In genomic region chr19:9544168-9544567, GRCm38 (mm10) we compare ENCODE assay signal across 6 mouse cellular contexts.
DNase-seq lines count a peak whose midpoint lies in the region; ATAC-seq and TF ChIP-seq lines count a peak whose summit lies in the region.
"Not testable (repeated sequence)": the region's sequence is repeated elsewhere in the genome, so short reads cannot be mapped to it uniquely, and the experiment has no call there.

No protein-coding gene starts in this region.

- not testable (repeated sequence) for H3K4me2 ChIP-seq in CH12.LX (ENCODE audit: insufficient read depth, low read depth, poor library complexity, severe bottlenecking); midbrain, embryonic 11.5 days; midbrain, embryonic 13.5 days (replicated peaks)

- TF ChIP-seq POLR2A in CH12.LX (IDR thresholded peaks at IDR 0.05; ENCODE audit: low read depth, low read length) = not testable (repeated sequence)

- H3K4me3 ChIP-seq in CH12.LX (replicated peaks in 1 of 3; ENCODE audit: low read depth in 2 of 3, low read length in 2 of 3, poor library complexity in 1 of 3); ES-E14 (ENCODE audit: insufficient read depth in 1 of 2, low read depth in 1 of 2, low read length in 2 of 2, poor library complexity in 1 of 2, severe bottlenecking in 1 of 2); midbrain, embryonic 11.5 days (ENCODE audit: low read depth, low read length); midbrain, embryonic 13.5 days (replicated peaks): not testable (repeated sequence)

- H3K27ac ChIP-seq in CH12.LX (ENCODE audit: insufficient read depth, low read depth); ES-E14 (ENCODE audit: insufficient read depth, low read depth, low read length, poor library complexity, severe bottlenecking); midbrain, embryonic 11.5 days (ENCODE audit: low read depth, low read length); midbrain, embryonic 13.5 days: not testable (repeated sequence)

- H3K36me3 ChIP-seq in CH12.LX (replicated peaks in 1 of 2; ENCODE audit: control insufficient read depth in 1 of 2, insufficient read depth in 1 of 2, low read length in 1 of 2); ES-E14 (ENCODE audit: control insufficient read depth, insufficient read depth, low read length, poor library complexity, severe bottlenecking); midbrain, embryonic 11.5 days (ENCODE audit: control insufficient read depth, insufficient read depth, low read length); midbrain, embryonic 13.5 days: not testable (repeated sequence)

- not testable (repeated sequence) for H3K9me3 ChIP-seq in CH12.LX (replicated peaks; ENCODE audit: low read length); ES-E14 (ENCODE audit: control insufficient read depth, insufficient read depth, low read depth, low read length); midbrain, embryonic 11.5 days (ENCODE audit: control insufficient read depth, low read length); midbrain, embryonic 13.5 days

- TF ChIP-seq RAD21 in CH12.LX (IDR thresholded peaks at IDR 0.05; ENCODE audit: low read depth, low read length) = not testable (repeated sequence)

- ATAC-seq in midbrain, embryonic 11.5 days (ENCODE audit: low FRiP score) = 0 out of 2 replicates have a peak, but pooled peaks have one; percentile 62
- 0 out of 2 replicates have a peak, but pooled peaks have one; percentile 37 for ATAC-seq in midbrain, embryonic 13.5 days
- peak; percentile 27; the same call in 1 of the 2 replicates for ATAC-seq in monocyte, adult 5-6 weeks (replicated peaks; ENCODE audit: insufficient number of reproducible peaks, low FRiP score, low TSS enrichment, poor library complexity, severe bottlenecking)

- not testable (repeated sequence) for H3K79me2 ChIP-seq in CH12.LX (replicated peaks; ENCODE audit: control insufficient read depth, extremely low read depth, insufficient read depth, poor library complexity, severe bottlenecking)

- H3K9ac ChIP-seq in CH12.LX (ENCODE audit: insufficient read depth, low read depth); midbrain, embryonic 11.5 days (ENCODE audit: low read length); midbrain, embryonic 13.5 days (replicated peaks): not testable (repeated sequence)
- H3K9ac ChIP-seq in ES-E14 (ENCODE audit: insufficient read depth, low read depth, low read length, poor library complexity, severe bottlenecking) = peak overlapping the region; percentile 5; the same call in 1 of the 2 replicates

- not testable (repeated sequence) for TF ChIP-seq EP300 in CH12.LX (IDR thresholded peaks at IDR 0.05; ENCODE audit: low read length)

- H3K4me1 ChIP-seq in CH12.LX (ENCODE audit: control insufficient read depth in 1 of 2, insufficient read depth in 2 of 2); ES-E14 (ENCODE audit: control insufficient read depth in 2 of 2, insufficient read depth in 2 of 2, low read length in 2 of 2, poor library complexity in 1 of 2); midbrain, embryonic 11.5 days (ENCODE audit: control insufficient read depth, insufficient read depth, low read length); midbrain, embryonic 13.5 days (replicated peaks): not testable (repeated sequence)

- not testable (repeated sequence) for H3K27me3 ChIP-seq in CH12.LX (replicated peaks); midbrain, embryonic 11.5 days (ENCODE audit: control insufficient read depth, insufficient read depth, low read length); midbrain, embryonic 13.5 days

- peak; percentile 2 for DNase-seq in CH12.LX (ENCODE audit: extremely low read depth)
- not testable (repeated sequence) for DNase-seq in ES-E14 (ENCODE audit: low read depth, low spot score); midbrain, embryonic 11.5 days (ENCODE audit: low spot score, missing footprints)
- peak; percentile 2 for DNase-seq in embryo, embryonic 10 days (ENCODE audit: low spot score)

- not testable (repeated sequence) for TF ChIP-seq CTCF in CH12.LX (conservative IDR thresholded peaks at IDR 0.05 in 1 of 2, IDR thresholded peaks at IDR 0.05 in 1 of 2; ENCODE audit: low read depth in 2 of 2, low read length in 2 of 2)

- in situ Hi-C loops in CH12.LX (cut with MboI; ENCODE audit: low pct_ligation_motif_present, low pct_unique_long_range_greater_than_20kb, low sequenced_read_pairs); ES-E14 (cut with MboI; ENCODE audit: low sequenced_read_pairs in 2 of 2, unreplicated experiment in 2 of 2): not testable (repeated sequence)

- dilution Hi-C loops in CH12.LX (cut with MboI; ENCODE audit: extremely low pct_ligation_motif_present, extremely low pct_unique_long_range_greater_than_20kb, low sequenced_read_pairs) = not testable (repeated sequence)

- WGBS in midbrain, embryonic 11.5 days = 36% methylated on average over 4 of the region's 4 CpGs
- WGBS in midbrain, embryonic 13.5 days = 39% methylated on average over 4 of the region's 4 CpGs
